Mouse (Mus musculus) mesoderm, embryonic 11.5 days (tissue): Measurements from ENCODE around the gene BC025920.

Experiments used
- DNase-seq: peaks from one replicate; pipeline ENCODE4 v3.0.0-alpha.2; 2012; ENCODE audit warnings: low read depth, low spot score

Gene BC025920

DNA sequence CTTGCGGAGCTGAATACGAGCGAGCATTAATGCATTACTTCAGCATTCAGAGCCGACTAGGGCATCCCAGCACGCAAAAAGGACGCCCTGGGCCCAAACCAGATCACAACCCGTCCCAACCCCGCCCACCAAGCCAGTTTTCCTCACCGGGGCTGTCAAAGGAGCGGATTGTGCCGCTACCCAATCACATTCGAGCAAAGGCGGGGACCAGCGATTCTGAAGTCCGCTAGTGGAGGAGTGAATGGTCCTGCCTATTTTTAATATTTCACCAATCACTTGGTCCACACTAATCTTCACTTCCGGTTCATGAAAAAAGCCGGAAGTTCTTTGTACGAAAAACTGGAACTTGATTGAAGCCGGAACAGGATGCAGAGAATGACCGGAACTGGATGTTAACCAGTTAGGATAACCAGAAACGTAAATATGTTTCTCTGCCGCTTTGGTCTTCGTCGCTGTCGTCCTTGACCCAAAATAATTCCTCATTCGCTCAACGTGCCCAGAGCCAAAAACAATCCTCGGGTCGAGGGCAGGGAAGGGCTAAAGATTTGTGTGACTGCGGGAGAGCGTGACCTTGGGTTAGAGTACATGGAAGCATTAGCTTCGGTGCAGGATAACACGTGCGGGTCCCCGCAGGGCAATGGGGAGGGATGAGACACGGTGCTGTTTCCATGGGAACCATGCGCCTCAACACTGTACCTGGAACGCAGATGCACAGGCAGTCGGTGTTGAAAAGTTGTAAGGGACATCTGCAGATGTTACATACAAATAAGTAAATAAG lies at the start of gene BC025920:
BC025920 (plus strand) TSS at position 297 of the 778 bp plus-strand sequence.
- DNase-seq = peak; percentile 97

DNA sequence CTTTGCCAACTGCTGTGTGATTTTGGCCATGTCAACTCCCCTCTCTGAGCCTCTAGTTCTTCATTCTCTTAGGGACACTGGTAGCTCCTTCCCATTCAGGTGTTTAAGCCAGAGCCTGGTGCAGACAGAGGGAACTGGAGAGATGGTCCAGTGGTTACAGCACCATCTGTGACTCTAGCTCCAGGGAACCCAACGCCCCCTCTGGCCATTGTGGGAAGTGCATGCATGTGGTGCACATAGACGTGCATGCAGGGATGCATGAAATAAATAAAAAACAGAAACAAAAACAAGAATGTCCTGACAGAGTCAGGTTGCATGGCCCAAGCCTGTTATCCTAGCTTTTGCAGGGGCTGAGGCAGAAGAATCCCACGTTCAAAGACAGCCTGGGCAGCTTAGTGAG lies 49.8 kb upstream of the BC025920 start:
- DNase-seq = no peak

DNA sequence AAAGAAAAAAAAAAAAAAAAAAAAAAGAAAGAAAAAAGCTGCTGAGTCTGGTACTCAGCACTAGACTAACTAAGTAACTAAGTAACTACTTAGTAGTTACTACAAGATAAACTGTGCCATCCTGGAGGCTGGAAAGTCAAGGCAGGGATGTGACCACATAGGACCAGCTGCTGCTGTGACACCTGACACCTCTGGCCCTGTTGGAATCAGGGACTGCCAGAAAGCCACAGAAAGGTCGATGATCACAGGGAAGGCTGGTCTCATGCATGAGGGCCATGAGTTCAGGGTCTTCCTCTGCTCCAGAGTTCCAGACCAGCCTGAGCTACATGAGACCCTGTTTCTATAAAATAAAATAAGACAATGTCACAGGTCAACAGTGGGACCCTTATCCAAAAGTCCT lies 48.6 kb upstream of the BC025920 start:
- DNase-seq = no peak

DNA sequence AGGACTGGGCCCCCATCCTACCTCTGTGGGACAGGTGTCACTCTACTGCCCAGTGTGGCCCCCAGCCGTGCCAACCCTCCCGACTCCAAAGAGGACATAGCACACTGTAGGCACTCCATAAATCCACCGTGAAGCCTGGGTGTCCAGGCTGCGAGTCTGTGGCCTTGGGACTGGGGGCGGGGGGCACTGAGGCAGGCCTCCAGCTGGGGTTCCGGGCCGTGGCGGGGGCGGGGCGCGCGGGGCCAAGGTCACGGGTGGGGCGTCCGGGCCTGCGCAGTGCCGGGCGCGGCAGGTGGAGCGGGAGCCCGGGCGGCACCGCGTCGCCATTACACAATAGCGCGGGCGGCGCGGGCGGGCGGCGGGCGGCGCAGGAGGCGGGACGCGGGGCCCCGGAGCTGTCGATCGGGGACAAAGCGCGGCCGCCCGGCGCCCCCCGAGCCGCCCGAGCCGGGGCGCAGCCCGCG lies 46.9 kb upstream of the BC025920 start, which contains the start of gene Aes:
Aes (plus strand) TSS at position 326 of the 464 bp plus-strand sequence.
- no peak for DNase-seq

DNA sequence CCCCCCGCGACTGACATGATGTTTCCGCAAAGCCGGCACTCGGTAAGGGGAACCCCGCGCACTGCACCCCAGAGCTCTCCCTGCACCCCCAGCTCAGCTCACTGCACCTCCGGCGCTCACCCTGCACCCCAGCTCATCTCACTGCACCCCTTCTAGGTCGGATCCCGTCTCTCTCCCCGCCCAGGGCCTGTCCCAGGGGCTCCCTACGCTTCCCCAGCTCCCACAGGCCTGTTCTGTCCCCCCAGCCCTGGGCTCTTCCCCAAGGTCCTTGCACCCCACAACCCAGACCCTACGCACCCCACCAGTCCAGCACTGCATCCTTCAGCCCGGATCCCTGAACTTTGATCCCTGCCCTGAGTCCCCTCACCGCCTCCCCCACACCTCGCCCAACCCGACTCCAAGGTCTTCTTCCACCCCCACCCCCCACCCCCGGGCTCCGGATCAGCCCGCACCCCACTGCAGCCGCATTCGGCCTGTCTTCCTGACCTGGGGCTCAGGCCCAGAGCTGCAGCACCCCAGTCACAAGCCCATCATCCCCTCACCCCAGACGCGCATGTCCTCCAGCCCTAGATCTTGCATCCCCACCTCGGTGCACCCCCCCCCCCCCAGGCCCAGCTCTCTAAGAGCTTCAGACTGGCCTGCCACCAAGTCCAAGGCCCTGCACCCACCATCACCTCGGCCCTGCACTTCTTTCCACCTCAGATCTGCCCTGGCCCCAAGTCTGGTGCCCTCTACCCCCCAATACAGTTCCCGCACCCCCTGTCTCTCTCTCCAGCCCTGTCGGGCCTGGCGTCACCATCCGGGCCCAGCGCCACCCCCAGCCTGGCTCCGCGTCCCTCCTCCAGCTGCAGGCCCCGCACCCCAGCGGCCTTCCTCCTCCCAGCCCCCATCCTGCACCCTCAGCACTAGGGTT lies 46.2 kb upstream of the BC025920 start:
- no peak for DNase-seq

DNA sequence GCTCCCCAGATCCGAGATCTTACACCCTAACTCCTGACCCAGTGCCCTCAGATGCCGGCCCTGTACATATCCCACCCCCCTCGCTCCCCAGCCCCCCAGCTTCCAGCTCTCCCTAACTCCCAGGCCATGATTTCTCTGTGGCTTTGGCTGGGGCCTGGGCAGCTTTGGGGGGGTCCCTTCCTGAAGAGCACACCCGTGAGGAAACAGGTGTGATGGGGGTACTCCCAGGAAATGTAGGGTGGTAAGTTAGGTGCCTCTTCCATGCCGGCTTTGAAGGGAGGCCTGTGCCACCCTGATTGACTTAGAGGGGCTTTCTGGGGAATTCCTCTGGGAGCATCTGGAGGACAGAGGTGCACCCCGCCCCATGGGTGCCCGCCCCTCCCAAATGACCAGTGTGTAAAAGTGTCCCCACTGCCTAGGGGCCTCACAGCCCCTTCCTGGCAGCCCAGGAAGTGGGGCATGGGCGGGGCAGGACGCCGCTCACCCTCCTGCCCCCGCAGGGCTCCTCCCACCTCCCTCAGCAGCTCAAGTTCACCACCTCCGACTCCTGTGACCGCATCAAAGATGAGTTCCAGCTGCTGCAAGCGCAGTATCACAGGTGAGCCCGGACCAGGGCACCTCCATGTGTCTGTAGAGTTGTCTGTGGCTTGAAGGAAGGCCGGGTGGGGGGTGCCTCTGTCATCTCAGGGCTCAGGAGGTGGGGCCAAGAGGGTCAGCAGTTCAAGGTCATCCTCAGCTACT lies 45.2 kb upstream of the BC025920 start:
- DNase-seq = no peak

DNA sequence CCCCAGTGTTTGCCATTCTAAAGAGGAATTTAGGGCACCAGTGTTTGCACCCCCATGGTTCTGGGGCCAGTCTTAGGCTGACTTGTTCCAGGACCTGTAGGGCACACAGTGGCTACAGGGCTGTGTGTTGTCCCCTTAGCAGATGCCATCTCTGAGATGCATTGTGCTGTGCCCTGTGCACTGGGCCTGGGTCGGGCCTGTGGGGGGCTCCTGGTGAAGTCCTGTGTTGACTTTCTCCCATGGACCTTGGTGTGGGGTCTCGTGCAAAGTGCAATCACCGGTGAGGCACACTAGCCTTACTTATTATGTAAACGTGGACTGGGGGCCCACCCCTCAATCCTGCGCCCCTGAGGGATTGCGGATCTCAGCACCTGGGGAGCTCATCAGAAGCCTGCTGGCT lies 43.7 kb upstream of the BC025920 start:
- no peak for DNase-seq

DNA sequence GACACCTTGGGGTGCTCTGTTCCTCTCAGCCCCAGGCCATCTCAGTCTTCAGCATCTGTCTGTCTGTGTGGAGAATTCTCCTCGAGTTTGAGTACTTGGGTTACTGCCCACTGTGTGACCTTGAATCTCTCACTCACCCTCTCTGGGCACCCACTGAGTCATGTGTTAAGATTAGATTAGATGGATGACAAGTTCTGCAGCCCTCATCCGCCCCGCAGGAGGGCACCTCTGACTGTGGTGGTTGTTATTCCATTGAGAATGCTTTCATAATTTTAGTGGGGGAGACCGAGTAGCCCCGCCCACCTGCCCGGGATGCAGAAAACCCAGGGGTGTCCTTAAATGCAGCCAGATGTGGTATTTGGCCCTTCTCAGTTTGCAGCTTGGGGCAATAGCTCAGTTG lies 42.6 kb upstream of the BC025920 start:
- DNase-seq = no peak

DNA sequence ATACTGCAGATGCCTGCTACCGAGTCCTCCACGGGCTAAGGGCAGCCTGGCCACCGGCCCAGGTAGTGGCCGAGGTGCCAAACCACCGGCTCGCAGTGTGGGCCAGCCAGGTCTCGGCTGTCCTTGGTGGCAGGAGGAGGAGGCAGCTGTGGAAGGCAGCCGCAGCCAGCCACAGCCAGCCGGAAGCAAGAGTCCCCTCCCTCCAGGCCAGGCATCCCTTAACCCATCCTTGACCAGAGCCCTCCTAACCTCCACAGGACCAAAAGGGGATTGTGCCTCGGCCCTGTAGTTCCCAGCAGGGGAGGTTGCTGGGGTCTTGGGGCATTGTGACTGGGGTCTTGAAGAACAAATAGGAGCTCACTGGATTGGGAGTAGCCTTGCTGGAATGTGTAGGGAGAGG lies 41.9 kb upstream of the BC025920 start:
- DNase-seq = no peak

DNA sequence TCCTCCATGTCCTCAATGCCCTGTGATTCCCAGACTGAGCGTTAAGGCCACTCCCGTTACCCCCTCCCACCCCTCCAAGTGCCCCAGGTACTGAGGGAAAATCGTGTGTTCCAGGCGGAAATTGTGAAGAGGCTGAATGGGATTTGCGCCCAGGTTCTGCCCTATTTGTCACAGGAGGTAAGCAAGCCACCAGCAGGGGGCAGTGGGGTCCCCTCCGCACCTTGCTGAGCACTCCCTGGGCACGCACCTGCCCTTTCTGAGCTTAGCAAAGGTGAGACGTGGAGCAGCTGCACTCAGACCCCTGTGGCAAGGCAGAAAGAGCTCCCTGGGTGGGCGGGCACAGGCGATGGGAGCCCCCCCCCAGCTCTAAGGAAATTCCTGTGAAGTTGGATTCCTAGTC lies 41.3 kb upstream of the BC025920 start:
- peak; percentile 65 for DNase-seq

DNA sequence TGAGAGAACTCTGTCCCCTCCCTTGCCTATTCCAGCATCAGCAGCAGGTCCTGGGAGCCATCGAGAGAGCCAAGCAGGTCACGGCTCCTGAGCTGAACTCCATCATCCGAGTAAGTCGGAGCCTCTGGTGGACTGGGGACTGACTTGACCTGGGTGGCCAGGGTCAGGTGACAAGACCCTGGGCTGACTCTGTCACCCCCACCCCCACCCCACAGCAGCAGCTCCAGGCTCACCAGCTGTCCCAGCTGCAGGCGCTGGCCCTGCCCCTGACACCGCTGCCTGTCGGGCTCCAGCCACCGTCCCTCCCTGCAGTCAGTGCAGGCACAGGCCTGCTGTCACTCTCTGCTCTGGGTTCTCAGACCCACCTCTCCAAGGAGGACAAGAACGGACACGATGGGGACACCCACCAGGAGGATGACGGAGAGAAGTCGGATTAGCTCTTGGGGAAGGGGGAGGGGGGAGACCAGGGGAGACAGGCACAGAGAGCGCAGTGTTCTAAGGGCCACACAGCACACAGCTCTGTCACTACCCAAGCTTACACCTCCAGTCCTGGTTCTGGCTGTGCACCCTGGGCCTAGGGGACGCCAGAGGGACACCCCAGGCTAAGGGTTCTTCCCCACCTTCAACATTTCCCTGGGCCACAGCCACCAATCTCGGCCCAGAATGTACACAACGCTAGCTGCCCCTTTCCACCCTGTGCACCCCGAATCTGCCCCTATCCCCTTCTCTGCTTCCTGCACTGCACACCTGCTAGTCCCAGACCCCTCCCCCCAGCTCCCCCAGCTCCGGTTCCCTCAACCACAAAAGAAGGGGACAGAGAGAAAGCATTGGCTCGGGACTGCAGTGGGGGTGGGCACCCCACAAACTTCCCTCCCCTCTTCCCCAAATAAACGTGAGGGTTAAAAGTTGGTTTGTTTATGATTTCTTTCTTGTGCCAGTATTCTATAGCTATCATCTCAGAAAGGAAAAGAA lies 40.5 kb upstream of the BC025920 start:
- DNase-seq = no peak

DNA sequence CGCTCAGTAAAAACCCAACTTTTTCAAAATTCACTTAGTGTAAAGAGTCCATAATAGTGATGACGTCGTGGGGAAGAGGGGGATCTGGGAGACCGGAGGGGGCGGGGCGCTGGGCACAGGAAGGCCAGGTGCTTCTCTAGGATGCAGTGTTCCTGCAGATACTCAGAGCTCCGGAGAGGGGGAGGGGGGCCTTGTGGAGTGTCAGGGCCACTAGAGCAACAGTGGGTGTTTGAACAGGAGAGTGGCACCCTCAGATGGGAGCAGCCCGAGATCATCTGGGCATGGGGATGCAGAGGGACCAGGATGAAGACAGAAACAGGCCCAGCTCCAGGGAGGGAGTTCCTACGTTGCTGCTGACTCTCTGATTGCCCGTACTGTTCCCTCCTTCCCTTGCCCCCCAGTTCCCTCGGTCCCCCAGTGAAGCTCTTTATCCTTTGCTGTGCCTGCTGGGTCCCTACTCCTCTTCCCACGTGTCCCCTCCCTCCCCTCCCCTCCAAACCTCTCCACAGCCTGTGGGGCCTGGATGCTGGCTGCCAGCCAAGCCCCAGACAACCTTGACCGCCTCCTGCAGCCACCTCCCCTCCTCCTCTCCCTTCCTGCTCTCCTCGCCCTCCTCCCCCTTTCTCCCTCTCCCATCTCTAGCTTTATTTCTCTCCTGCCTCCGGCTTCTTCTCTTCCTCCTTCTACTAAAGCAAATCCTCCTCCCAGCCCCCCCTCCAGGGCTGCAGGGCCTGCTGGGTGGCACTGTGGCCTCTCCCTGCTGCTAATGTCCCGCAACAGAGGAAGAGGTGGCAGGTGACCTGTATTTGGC lies 37.5 kb upstream of the BC025920 start:
- peak; percentile 69 for DNase-seq

DNA sequence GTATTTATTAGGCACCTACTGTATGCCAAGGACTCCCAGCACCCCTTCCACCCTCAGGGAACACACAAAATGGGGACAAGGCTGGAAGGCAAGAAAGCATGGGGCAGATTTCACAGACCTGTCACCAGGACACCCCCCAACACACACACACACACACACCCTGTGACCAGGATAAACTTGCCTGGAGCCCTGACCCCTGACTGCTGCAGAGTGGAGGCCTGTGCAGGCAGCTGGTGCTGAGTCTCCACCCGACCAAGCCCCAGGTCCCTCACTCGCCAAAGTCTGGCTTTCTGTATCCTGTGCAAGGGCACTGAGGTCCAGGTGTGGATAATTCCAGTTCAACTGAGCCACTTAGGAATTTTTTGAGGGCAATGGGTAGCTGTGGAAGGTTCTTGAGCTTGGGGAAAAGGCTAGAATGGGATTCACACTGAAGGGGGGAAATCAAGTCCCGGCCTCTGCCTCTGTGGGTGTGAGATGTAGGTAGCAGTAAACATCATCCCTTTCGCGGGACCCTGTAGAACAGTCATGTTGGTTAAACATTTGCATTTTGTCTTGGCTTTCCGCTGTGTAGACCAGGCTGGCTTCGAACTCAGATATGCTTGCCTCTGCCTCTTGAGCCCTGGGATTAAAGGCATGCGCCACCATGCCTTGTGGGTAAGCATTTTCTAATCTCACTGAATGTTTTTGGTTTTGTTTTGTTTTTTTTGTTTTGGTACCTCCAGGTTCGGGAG lies 36.4 kb upstream of the BC025920 start:
- DNase-seq = peak; percentile 7

DNA sequence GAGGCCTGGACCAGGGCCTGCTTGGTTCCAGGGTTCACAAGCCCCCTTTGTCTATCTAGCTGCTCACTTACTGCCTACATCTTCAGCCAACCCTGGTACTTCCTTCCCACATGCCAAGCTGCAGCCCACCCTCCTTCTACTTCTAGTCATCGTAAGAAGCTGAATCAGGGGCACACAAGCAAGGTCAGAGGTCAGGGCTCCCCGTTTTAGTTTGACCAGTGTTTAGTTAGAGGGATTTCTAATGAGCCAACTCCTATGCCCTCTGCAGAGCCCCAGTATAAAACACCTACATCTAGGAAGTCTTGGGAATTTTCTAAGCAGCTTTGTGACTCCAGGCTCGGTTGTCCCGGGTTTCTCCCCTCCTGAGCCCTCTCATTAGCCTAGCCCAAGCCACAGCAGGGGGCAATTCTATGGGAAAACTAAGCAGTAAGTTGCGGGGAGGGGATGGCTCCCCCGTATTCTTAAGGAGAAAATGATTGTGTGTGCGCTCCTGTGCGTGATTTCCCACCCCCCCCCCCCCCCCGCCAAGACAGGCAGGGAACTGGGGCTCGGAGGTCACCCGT lies 35.8 kb upstream of the BC025920 start:
- peak; percentile 63 for DNase-seq

DNA sequence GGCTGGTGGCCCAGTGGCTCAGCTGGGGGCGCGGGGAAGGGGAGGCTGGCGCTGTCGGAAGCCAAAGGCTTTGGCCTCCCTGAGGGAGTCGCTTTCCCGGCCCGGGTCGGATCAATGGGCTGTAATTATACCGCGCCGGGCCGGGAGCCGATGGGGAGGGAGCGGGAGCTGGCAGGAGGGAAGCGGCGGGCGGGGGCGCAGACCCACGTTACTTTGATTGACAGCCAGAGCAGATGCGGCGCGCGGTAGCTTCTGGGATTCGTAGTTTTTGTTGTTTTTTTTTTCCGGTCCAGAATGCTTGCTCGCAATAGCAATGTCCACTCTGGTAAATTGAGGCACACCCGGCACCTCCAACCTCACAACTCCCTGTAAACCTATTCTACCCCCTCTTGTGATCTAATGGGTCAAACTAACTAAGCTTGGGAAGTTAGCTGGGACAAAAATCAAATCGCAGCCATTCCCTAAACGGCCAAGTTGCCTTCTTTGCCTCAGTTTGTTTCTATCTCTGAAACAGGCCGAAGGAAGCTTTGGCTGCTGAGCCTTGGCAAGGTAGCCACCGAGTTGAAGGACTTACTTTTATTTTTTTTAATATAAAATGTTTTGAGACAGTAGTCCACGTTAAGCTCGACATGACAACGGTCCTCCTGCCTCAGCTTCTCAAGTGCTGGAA lies 35.1 kb upstream of the BC025920 start:
- DNase-seq = peak; percentile 96

DNA sequence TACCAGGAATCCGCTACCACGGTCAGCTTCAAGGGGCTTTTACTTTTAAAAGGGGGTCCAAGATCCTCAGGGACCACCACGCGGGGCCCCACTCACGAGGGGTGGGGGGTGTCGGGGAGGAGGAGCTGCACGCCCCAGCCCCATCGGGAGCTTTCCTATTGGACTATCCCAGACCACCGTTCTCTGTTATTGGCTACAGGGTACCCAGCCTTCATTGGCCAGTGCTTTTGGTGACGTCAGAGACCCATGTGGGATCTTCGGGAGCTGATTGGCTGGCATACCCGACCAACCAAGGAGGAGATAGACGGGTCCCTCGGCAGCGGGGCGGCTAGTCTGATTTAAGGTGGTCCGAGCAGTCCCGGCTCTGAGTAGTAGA lies 34.6 kb upstream of the BC025920 start:
- DNase-seq = peak; percentile 98

DNA sequence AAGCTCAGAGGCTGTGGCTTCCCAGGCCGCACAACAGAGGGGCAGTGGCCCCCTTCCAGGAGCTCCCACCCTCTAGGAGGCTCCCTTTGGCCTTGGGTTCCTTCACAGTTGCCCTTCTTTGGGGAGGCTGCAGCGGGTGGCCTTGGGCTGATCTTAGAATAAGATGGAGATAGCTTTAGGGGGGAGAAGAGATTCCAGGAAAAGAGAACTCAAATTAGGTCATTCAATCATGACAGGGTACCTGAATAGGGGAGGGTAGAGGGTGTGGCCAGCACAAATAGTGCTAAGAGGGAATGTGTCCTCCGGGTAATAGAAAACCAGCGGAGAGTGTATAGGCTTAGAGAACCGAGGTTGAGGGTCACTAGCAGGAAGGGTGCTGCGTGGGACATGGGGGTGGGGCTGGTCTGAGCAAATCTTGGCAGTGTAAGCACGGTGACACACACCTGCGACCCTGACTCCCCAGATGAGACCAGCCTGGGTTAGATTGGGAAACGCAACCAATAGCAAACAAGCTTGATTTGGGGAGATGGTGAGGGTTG lies 33.9 kb upstream of the BC025920 start:
- DNase-seq = no peak

DNA sequence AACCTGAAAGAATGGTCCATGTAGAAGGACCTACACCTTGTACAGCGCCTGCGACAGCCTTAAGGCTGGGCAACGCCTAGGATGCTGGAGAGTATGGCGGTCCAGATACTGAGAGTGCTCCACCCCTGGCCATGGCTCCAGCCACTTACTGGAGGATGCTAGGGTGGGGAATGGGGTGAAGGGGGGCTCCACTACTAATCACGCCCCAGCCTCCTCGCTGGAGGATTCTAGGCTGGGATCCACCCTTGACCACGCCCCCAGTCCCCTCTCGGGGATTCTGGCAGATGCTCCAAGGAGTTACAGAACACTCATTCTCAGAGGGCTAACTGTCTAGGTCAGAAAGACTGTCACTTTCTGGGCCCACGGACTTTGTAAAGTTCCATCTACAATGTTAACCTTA lies 33.1 kb upstream of the BC025920 start:
- peak; percentile 19 for DNase-seq
